Mouse (Mus musculus) MEL (cell line): ENCODE data around the gene Acta2.

Experiments
- CTCF ChIP-seq, 3 experiments: IDR thresholded peaks in 2 of 3; conservative IDR thresholded peaks in 1 of 3; 2 replicates each; pipeline ENCODE4 v1.5.1; 2011 to 2012; ENCODE audit warnings: low read length in 3 of 3, low read depth in 2 of 3, mild to moderate bottlenecking in 2 of 3, improper control_type of control experiment in 1 of 3, inconsistent platforms in 1 of 3, mixed read lengths in 1 of 3, moderate library complexity in 1 of 3; ENCODE audit not compliant: control insufficient read depth in 1 of 3, insufficient read depth in 1 of 3, poor library complexity in 1 of 3, severe bottlenecking in 1 of 3
- EP300 ChIP-seq, 2 experiments: IDR thresholded peaks; 2 replicates each; pipeline ENCODE4 v1.6.1; 2011; ENCODE audit warnings: improper control_type of control experiment in 2 of 2, low read length in 2 of 2, low read depth in 1 of 2, mild to moderate bottlenecking in 1 of 2
- ETS1 ChIP-seq: IDR thresholded peaks from 2 replicates; pipeline ENCODE4 v1.6.1; 2012; ENCODE audit warnings: low read depth, mild to moderate bottlenecking, inconsistent platforms, low read length, improper control_type of control experiment, moderate library complexity
- GABPA ChIP-seq: IDR thresholded peaks from 2 replicates; pipeline ENCODE4 v1.6.1; 2012; ENCODE audit warnings: low read depth, mild to moderate bottlenecking, inconsistent platforms, low read length, improper control_type of control experiment, moderate library complexity
- MAFK ChIP-seq: IDR thresholded peaks from 2 replicates; pipeline ENCODE4 v1.6.1; 2011; ENCODE audit warnings: low read depth, mild to moderate bottlenecking, low read length, improper control_type of control experiment, borderline replicate concordance
- POLR2A ChIP-seq, 2 experiments: IDR thresholded peaks; 2 replicates each; pipeline ENCODE4 v1.6.1; 2011 to 2012; ENCODE audit warnings: low read length in 2 of 2, mild to moderate bottlenecking in 2 of 2, control low read depth in 1 of 2, improper control_type of control experiment in 1 of 2, low read depth in 1 of 2, moderate library complexity in 1 of 2; ENCODE audit not compliant: control insufficient read depth in 1 of 2, insufficient read depth in 1 of 2, poor library complexity in 1 of 2
- POLR2AphosphoS5 ChIP-seq: IDR thresholded peaks from 2 replicates; pipeline ENCODE4 v1.6.1; 2012; ENCODE audit warnings: low read depth, borderline replicate concordance, mild to moderate bottlenecking, inconsistent platforms, low read length, moderate library complexity, mixed read lengths
- SIN3A ChIP-seq: IDR thresholded peaks from 2 replicates; pipeline ENCODE4 v1.6.1; 2012; ENCODE audit warnings: low read length, improper control_type of control experiment, inconsistent platforms
- SMC3 ChIP-seq: IDR thresholded peaks from 2 replicates; pipeline ENCODE4 v1.6.1; 2011; ENCODE audit warnings: low read depth, low read length, improper control_type of control experiment
- TAL1 ChIP-seq: IDR thresholded peaks from 2 replicates; pipeline ENCODE4 v1.6.1; 2012; ENCODE audit warnings: mild to moderate bottlenecking, inconsistent platforms, low read length, moderate library complexity, mixed read lengths

DNA sequence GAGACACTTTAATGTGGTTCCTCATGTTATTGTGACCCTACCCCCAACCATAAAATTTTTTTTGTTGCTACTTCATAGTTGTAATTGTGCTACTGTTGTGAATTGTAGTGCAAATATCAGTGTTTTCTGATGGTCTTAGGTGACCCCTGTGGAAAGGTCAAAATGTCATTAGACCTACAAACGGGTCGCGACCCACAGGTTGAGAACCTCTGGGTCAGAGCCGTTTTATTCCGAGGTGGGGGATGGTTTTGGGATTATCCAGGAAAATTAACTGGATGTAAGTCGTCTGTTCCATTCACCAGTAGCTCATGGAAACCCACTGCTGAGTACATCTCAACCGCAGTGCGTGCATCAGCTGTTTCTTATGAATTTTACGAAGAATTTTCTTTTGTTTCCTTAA is 61.7 kb downstream of the Acta2 start:
- TF ChIP-seq EP300 (IDR thresholded peaks at IDR 0.05; ENCODE audit: low read depth in 1 of 2, low read length in 2 of 2) (no peak), SMC3 (no peak), CTCF (IDR thresholded peaks at IDR 0.05 in 2 of 3, conservative IDR thresholded peaks at IDR 0.05 in 1 of 3; ENCODE audit: control insufficient read depth in 1 of 3, insufficient read depth in 1 of 3, low read depth in 2 of 3, low read length in 3 of 3, poor library complexity in 1 of 3, severe bottlenecking in 1 of 3) (no peak), MAFK (no peak), ETS1 (no peak), SIN3A (no peak), POLR2AphosphoS5 (no peak), POLR2A (IDR thresholded peaks at IDR 0.05; ENCODE audit: control insufficient read depth in 1 of 2, insufficient read depth in 1 of 2, low read depth in 1 of 2, low read length in 2 of 2, poor library complexity in 1 of 2) (no peak), TAL1 (no peak), GABPA (no peak)
